Mouse (Mus musculus) heart, adult 2 months (tissue): ENCODE results near the gene Thsd7a. TPM values are rescaled to one million over a fixed set of nuclear protein-coding genes. Genes with fewer than 3 reads are reported as not detected.

Source experiments
- DNase-seq, 2 experiments: peaks; one replicate each; pipeline ENCODE4 v3.0.0; 2021
- H3K27ac ChIP-seq: fragments of 200-600 bp; 2 replicates; pipeline ENCODE4 v1.8.1; 2022
- H3K27me3 ChIP-seq: fragments of 200-500 bp; 2 replicates; pipeline ENCODE4 v1.6.1; 2012; ENCODE audit warnings: mild to moderate bottlenecking, low read length, inconsistent platforms, mixed read lengths; ENCODE audit not compliant: control insufficient read depth, insufficient read depth
- H3K36me3 ChIP-seq: fragments of 200-500 bp; 2 replicates; pipeline ENCODE4 v1.6.1; 2012; ENCODE audit warnings: low read length, inconsistent platforms; ENCODE audit not compliant: control insufficient read depth, insufficient read depth
- H3K4me1 ChIP-seq: fragments of 200-500 bp; 2 replicates; pipeline ENCODE4 v1.6.1; 2011; ENCODE audit warnings: low read length; ENCODE audit not compliant: control insufficient read depth, insufficient read depth
- H3K4me3 ChIP-seq: fragments of 200-600 bp; 2 replicates; pipeline ENCODE4 v1.8.1; 2022
- H3K79me2 ChIP-seq: fragments of 200-500 bp; replicated peaks from 2 replicates; pipeline ENCODE4 v1.6.1; 2012; ENCODE audit warnings: mild to moderate bottlenecking, inconsistent platforms, low read length, moderate library complexity, mixed read lengths; ENCODE audit not compliant: control insufficient read depth, insufficient read depth
- H3K9ac ChIP-seq: fragments of 200-500 bp; 2 replicates; pipeline ENCODE4 v1.6.1; 2012; ENCODE audit warnings: low read depth, mild to moderate bottlenecking, control low read depth, inconsistent platforms, low read length, mixed read lengths
- CTCF ChIP-seq: fragments of 200-600 bp; IDR thresholded peaks from 2 replicates; pipeline ENCODE4 v1.8.1; 2022; ENCODE audit warnings: antibody characterized with exemption, mild to moderate bottlenecking, moderate library complexity
- EP300 ChIP-seq: fragments of 200-500 bp; IDR thresholded peaks from 2 replicates; pipeline ENCODE4 v1.6.1; 2011; ENCODE audit warnings: low read depth, low read length, control low read depth; ENCODE audit not compliant: insufficient read depth
- POLR2A ChIP-seq: fragments of 200-500 bp; IDR thresholded peaks from 2 replicates; pipeline ENCODE4 v1.6.1; 2011; ENCODE audit warnings: mild to moderate bottlenecking, low read depth, low read length, control low read depth; ENCODE audit not compliant: insufficient read depth
- WGBS: fragments of 180-500 bp; shearing (Covaris S2); methylation state at CpG from one replicate; pipeline ENCODE4 v1.1.7; 2018; 5-methylcytosine and 5-hydroxymethylcytosine counted together
- intact Hi-C: fragments of 180-260 bp; cut with DNase I; formaldehyde crosslinking; loops from one replicate; pipeline ENCODE4 v1.15.1; 2025
- polyA plus RNA-seq: library from polyadenylated mRNA; depleted of rRNA; stranded (reverse); fragments of >200 nt; gene quantifications from 2 replicates; pipeline ENCODE4 v1.2.3, GENCODE M21; 2012
- total RNA-seq, 2 experiments: library from RNA; stranded (reverse); gene quantifications; 2 replicates each; pipeline ENCODE4 v1.2.3; 2021

The Thsd7a gene
- total and polyA plus RNA-seq, 3 experiments = 1.8 to 13.9 (median 9.4) TPM

GRCm38 (mm10) chr6:12764606-12765005, 15.4 kb upstream of the Thsd7a start:
- WGBS = 85% methylated on average over 1 of the region's 1 CpGs
- Histone ChIP-seq H3K27ac (no peak overlapping the region), H3K4me1 (no peaks in the 10 kb centered on the region), H3K27me3 (no peaks in the 10 kb centered on the region), H3K79me2 (no peaks in the 10 kb centered on the region), H3K9ac (no peak overlapping the region), H3K36me3 (no peaks in the 10 kb centered on the region), H3K4me3 (no peak overlapping the region)
- intact Hi-C loops = no loop called here
- no peak for DNase-seq
- no peak for TF ChIP-seq CTCF
- TF ChIP-seq EP300 = no peak

- H3K4me1 ChIP-seq = no peaks in the 10 kb centered on the region
- H3K27ac ChIP-seq = no peak overlapping the region
- no peaks in the 10 kb centered on the region for H3K79me2 ChIP-seq
- H3K36me3 ChIP-seq = no peaks in the 10 kb centered on the region
- 94% methylated on average over 3 of the region's 3 CpGs for WGBS
- intact Hi-C loops = no loop called here
- no peaks in the 10 kb centered on the region for H3K27me3 ChIP-seq
- TF ChIP-seq EP300 (no peak), POLR2A (no peak), CTCF (no peak)
- no peak for DNase-seq
- H3K4me3 ChIP-seq = no peak overlapping the region
- H3K9ac ChIP-seq = no peak overlapping the region
Measured at GRCm38 (mm10) chr6:12763816-12764215, 14.6 kb upstream of the Thsd7a start.

GRCm38 (mm10) chr6:12759328-12760193, 10.4 kb upstream of the Thsd7a start:
- Histone ChIP-seq H3K4me3 (no peak overlapping the region), H3K36me3 (no peaks in the 10 kb centered on the region), H3K79me2 (no peaks in the 10 kb centered on the region), H3K27me3 (no peaks in the 10 kb centered on the region), H3K9ac (no peak overlapping the region), H3K4me1 (no peaks in the 10 kb centered on the region), H3K27ac (no peak overlapping the region)
- intact Hi-C loops = loop anchor here (10.0 kb wide), 1 partner anchor 315 kb away; no protein-coding TSS in a partner anchor
- DNase-seq = no peak
- 78% methylated on average over 8 of the region's 8 CpGs for WGBS
- TF ChIP-seq EP300 = no peak
- no peak for TF ChIP-seq CTCF

- Histone ChIP-seq H3K79me2 (no peaks in the 10 kb centered on the region), H3K27me3 (no peaks in the 10 kb centered on the region), H3K9ac (no peak overlapping the region), H3K27ac (no peak overlapping the region), H3K4me3 (no peak overlapping the region), H3K4me1 (no peaks in the 10 kb centered on the region), H3K36me3 (peaks cover 1% of the 10 kb centered on the region; the same call in 1 of the 2 replicates)
- TF ChIP-seq POLR2A = no peak
- peak; percentile 25 for TF ChIP-seq CTCF
- no peak for TF ChIP-seq EP300
- no peak for DNase-seq
- intact Hi-C loops = loop anchor here (10.0 kb wide), 1 partner anchor 323 kb away; no protein-coding TSS in a partner anchor
Measured at GRCm38 (mm10) chr6:12752297-12752696, 3.1 kb upstream of the Thsd7a start.

GRCm38 (mm10) chr6:12750441-12750840, 1.2 kb upstream of the Thsd7a start:
- Histone ChIP-seq H3K27me3 (no peaks in the 10 kb centered on the region), H3K4me3 (no peak overlapping the region), H3K27ac (no peak overlapping the region), H3K79me2 (no peaks in the 10 kb centered on the region), H3K9ac (no peak overlapping the region), H3K36me3 (peaks cover 1% of the 10 kb centered on the region; the same call in 1 of the 2 replicates), H3K4me1 (peaks cover 4% of the 10 kb centered on the region)
- 57% methylated on average over 2 of the region's 2 CpGs for WGBS
- DNase-seq = no peak
- no peak for TF ChIP-seq CTCF
- no peak for TF ChIP-seq EP300
- no peak for TF ChIP-seq POLR2A
- intact Hi-C loops = loop anchor here (10.0 kb wide), 1 partner anchor 324 kb away; no protein-coding TSS in a partner anchor

GRCm38 (mm10) chr6:12749531-12750210, 461 bp upstream of the Thsd7a start:
- TF ChIP-seq CTCF (no peak), EP300 (no peak), POLR2A (no peak)
- Histone ChIP-seq H3K4me1 (peaks cover 4% of the 10 kb centered on the region), H3K27me3 (no peaks in the 10 kb centered on the region), H3K36me3 (peaks cover 1% of the 10 kb centered on the region; the same call in 1 of the 2 replicates), H3K9ac (peak overlapping the region; percentile 79), H3K4me3 (peak overlapping the region; percentile 61), H3K27ac (peak overlapping the region; percentile 77), H3K79me2 (no peaks in the 10 kb centered on the region)
- DNase-seq = no peak
- intact Hi-C loops = loop anchor here (10.0 kb wide), 3 partner anchors 205 to 395 kb away; no protein-coding TSS in a partner anchor
- 27% methylated on average over 12 of the region's 12 CpGs for WGBS
